ENCODE assay signal across 14 mouse cellular contexts in the genomic region with DNA sequence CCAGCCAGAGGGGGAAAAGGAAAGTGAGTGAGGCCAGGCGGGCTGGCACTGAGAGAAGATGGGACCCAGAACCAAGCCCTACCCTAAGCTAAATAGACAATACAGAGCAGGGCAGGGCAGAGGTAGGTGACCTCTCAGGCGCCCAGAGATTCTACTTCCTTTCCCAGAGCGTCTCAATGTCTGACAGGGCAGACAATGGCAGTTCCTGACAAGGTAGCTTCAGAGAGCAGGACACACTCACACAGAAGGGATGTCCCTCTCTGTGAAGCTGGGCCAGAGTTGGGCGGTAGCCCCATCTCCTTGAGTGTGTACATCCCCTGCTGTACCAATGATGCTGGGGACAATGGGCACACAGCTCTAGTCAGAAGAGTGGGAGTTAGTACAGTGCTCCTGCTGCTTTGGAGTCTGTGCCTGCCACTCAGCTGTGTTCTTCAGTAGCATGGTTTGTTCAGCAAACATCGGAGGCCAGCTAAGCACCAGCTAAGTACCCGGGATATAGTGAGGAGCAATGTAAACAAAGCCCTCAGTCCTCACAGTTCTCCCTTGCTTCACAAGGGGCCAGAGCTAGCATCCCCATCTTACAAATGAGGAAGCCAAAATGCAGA.
DNase-seq lines count a peak whose midpoint lies in the region; ATAC-seq and TF ChIP-seq lines count a peak whose summit lies in the region.
"Had no signal": no experiment of that assay in that cellular context is flagged by ENCODE, and none has a peak within 500 bp of the region (broad histone marks: within the 10 kb centered on the region; RNA-seq: fewer than 3 reads in every experiment).

No protein-coding gene starts in this region.

- no peak for ATAC-seq in heart, embryonic 15.5 days (replicated peaks; ENCODE audit: insufficient number of reproducible peaks, insufficient read depth, low FRiP score, low read depth)
- ATAC-seq in midbrain, embryonic 13.5 days, result 0 out of 2 replicates have a peak, but pooled peaks have one; percentile 28
- ATAC-seq in midbrain, embryonic 14.5 days (ENCODE audit: low FRiP score, low TSS enrichment), result no peak
- ATAC-seq: inflammation-experienced regulatory T-cells, adult 6 months had no signal

- no peak overlapping the region for H3K9ac ChIP-seq in heart, embryonic 15.5 days
- H3K9ac ChIP-seq in midbrain, embryonic 13.5 days (replicated peaks), result no peak overlapping the region; the same call in 1 of the 2 replicates
- no peak overlapping the region for H3K9ac ChIP-seq in midbrain, embryonic 14.5 days (replicated peaks; ENCODE audit: low read length)
- H3K9ac ChIP-seq: stomach, embryonic 15.5 days had no signal

- intact Hi-C loops in heart, postnatal 10 days (cut with DNase I), result no loop called here

- no peak overlapping the region for H3K4me2 ChIP-seq in heart, embryonic 15.5 days
- H3K4me2 ChIP-seq in midbrain, embryonic 13.5 days (replicated peaks), result no peak overlapping the region
- no peak overlapping the region for H3K4me2 ChIP-seq in midbrain, embryonic 14.5 days (ENCODE audit: low read length)
- H3K4me2 ChIP-seq: stomach, embryonic 15.5 days had no signal

- WGBS in heart, embryonic 15.5 days, result 64% methylated on average over 6 of the region's 6 CpGs
- WGBS in midbrain, embryonic 13.5 days, result 63% methylated on average over 6 of the region's 6 CpGs
- WGBS in midbrain, embryonic 14.5 days, result 68% methylated on average over 6 of the region's 6 CpGs

- no peaks in the 10 kb centered on the region for H3K27me3 ChIP-seq in heart, embryonic 15.5 days
- H3K27me3 ChIP-seq in midbrain, embryonic 13.5 days, result no peaks in the 10 kb centered on the region
- no peaks in the 10 kb centered on the region for H3K27me3 ChIP-seq in midbrain, embryonic 14.5 days (ENCODE audit: control insufficient read depth, insufficient read depth, low read length)
- H3K27me3 ChIP-seq: stomach, embryonic 15.5 days had no signal

- no peak for DNase-seq in heart, postnatal 10 days
- DNase-seq in layer of hippocampus, adult 2 months (ENCODE audit: low spot score in 2 of 2), result no peak
- no peak for DNase-seq in layer of hippocampus, adult 9-10 months (ENCODE audit: low spot score)
- no peak for DNase-seq in midbrain, embryonic 14.5 days
- DNase-seq in spleen, adult 18-20 months, result no peak
- DNase-seq: cerebellum, adult 2 months; embryo, embryonic 11 days; layer of hippocampus, postnatal 36 days; liver; thymus, postnatal 36 days had no signal

- no peak overlapping the region for H3K4me3 ChIP-seq in heart, embryonic 15.5 days
- H3K4me3 ChIP-seq in layer of hippocampus, adult 2 months, result no peak overlapping the region
- no peak overlapping the region for H3K4me3 ChIP-seq in midbrain, embryonic 13.5 days (replicated peaks)
- H3K4me3 ChIP-seq in midbrain, embryonic 14.5 days (replicated peaks; ENCODE audit: low read depth, low read length), result no peak overlapping the region
- H3K4me3 ChIP-seq: stomach, embryonic 15.5 days had no signal

- peak overlapping the region; percentile 5; the same call in 1 of the 2 replicates for H3K27ac ChIP-seq in heart, embryonic 15.5 days
- peak overlapping the region; percentile 76 for H3K27ac ChIP-seq in layer of hippocampus, adult 2 months
- H3K27ac ChIP-seq in midbrain, embryonic 13.5 days, result no peak overlapping the region
- no peak overlapping the region for H3K27ac ChIP-seq in midbrain, embryonic 14.5 days (replicated peaks; ENCODE audit: low read depth, low read length)
- H3K27ac ChIP-seq: stomach, embryonic 15.5 days had no signal

- peaks cover 47% of the 10 kb centered on the region for H3K4me1 ChIP-seq in heart, embryonic 15.5 days (replicated peaks)
- H3K4me1 ChIP-seq in midbrain, embryonic 13.5 days (replicated peaks), result peaks cover 15% of the 10 kb centered on the region
- peaks cover 2% of the 10 kb centered on the region; the same call in 1 of the 2 replicates for H3K4me1 ChIP-seq in midbrain, embryonic 14.5 days (ENCODE audit: control insufficient read depth, insufficient read depth, low read length)

- H3K9me3 ChIP-seq in heart, embryonic 15.5 days (replicated peaks), result no peaks in the 10 kb centered on the region
- H3K9me3 ChIP-seq in midbrain, embryonic 13.5 days, result no peaks in the 10 kb centered on the region
- H3K9me3 ChIP-seq in midbrain, embryonic 14.5 days (ENCODE audit: control insufficient read depth, low read length), result no peaks in the 10 kb centered on the region
- H3K9me3 ChIP-seq: stomach, embryonic 15.5 days had no signal

- no peak for TF ChIP-seq CTCF in layer of hippocampus, adult 2 months (conservative IDR thresholded peaks at IDR 0.05)

- no peaks in the 10 kb centered on the region for H3K36me3 ChIP-seq in heart, embryonic 15.5 days
- no peaks in the 10 kb centered on the region for H3K36me3 ChIP-seq in midbrain, embryonic 13.5 days
- no peaks in the 10 kb centered on the region for H3K36me3 ChIP-seq in midbrain, embryonic 14.5 days (ENCODE audit: control insufficient read depth, insufficient read depth, low read length)
- H3K36me3 ChIP-seq: stomach, embryonic 15.5 days had no signal

Comparison
In these comparisons a context has a peak if more than half of its experiments do, and no peak if none do; other contexts are left out.
1. H3K27ac ChIP-seq: peak in heart, embryonic 15.5 days (single experiment) and layer of hippocampus, adult 2 months (single experiment); none in midbrain, embryonic 13.5 days (single experiment) and midbrain, embryonic 14.5 days (single experiment).